8 mouse cellular contexts compared by ENCODE assay signal in the genomic region with DNA sequence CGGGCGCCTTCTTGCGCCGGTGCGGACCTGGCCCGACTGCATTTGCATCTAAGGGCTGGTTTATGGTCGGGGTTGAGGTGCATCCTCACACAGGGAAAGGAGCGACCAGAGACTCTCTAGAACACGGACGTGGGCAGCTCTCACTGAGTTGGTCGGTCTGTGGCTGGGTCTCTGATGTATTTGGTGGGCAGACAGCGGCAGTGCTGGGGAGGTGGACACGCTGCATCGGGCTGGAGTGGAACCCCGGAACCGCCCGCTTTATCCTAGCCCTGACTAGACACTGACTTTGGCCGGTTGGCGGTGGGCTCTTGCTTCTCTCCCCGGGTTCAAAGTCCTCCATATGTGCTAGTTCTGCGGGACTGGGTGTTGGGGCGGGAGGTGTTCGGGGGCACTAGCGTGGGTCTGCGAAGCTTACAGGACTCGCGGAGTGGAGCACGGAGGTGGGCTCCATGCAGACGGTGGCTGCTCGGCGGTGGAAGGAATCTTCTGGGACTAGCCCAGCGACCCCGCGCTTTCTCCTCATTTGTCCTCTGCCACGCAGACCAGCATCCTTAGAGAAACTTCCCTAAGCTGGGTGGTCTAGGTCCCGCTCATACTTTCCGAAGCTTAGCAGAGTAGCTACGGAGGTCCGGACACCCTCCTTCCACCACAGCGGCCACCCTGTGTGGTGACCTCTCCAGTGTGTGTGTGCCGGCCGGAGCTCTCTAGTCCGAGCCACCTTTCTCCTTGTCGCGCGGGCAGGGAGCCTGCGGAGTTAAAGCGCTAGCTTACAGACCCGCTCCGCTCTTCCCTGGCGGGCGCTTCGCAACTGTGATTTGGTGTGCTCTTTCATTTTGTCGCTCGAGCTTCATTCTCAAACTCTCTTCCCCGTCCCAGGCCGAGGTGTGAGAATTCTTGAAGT. TPM values are rescaled to one million over a fixed set of nuclear protein-coding genes. Genes with fewer than 3 reads are reported as not detected.
DNase-seq lines count a peak whose midpoint lies in the region; ATAC-seq and TF ChIP-seq lines count a peak whose summit lies in the region.

No protein-coding gene starts in this region.

- 1% methylated on average over 57 of the region's 57 CpGs for WGBS in cerebellum, adult 2 months
- under 1% methylated on average over 53 of the region's 57 CpGs for WGBS in hindbrain, embryonic 12.5 days
- WGBS in liver, adult 2 months = 2% methylated on average over 57 of the region's 57 CpGs
- WGBS in midbrain, embryonic 14.5 days = under 1% methylated on average over 57 of the region's 57 CpGs
- WGBS in stomach, embryonic 15.5 days = under 1% methylated on average over 57 of the region's 57 CpGs

- H3K27me3 ChIP-seq in cerebellum, adult 2 months (ENCODE audit: control insufficient read depth, insufficient read depth, low read length) = peaks cover 5% of the 10 kb centered on the region; the same call in 1 of the 2 replicates
- 0 out of 2 replicates have a peak, but pooled peaks cover 3% of the 10 kb centered on the region for H3K27me3 ChIP-seq in hindbrain, embryonic 12.5 days
- peaks cover 12% of the 10 kb centered on the region; the same call in 1 of the 2 replicates for H3K27me3 ChIP-seq in liver, adult 2 months (ENCODE audit: control insufficient read depth, insufficient read depth, low read length)
- H3K27me3 ChIP-seq in midbrain, embryonic 14.5 days (ENCODE audit: control insufficient read depth, insufficient read depth, low read length) = no peaks in the 10 kb centered on the region
- H3K27me3 ChIP-seq in stomach, embryonic 15.5 days (replicated peaks) = 0 out of 2 replicates have a peak, but pooled peaks cover 5% of the 10 kb centered on the region

- no peaks in the 10 kb centered on the region for H3K9me3 ChIP-seq in hindbrain, embryonic 12.5 days (replicated peaks)
- no peaks in the 10 kb centered on the region for H3K9me3 ChIP-seq in midbrain, embryonic 14.5 days (ENCODE audit: control insufficient read depth, low read length)
- H3K9me3 ChIP-seq in stomach, embryonic 15.5 days = no peaks in the 10 kb centered on the region

- H3K4me3 ChIP-seq in cerebellum, adult 2 months (replicated peaks; ENCODE audit: insufficient read depth, low read depth, low read length) = peak overlapping the region; percentile 52
- H3K4me3 ChIP-seq in embryonic fibroblast, embryonic 13.5 days (ENCODE audit: insufficient read depth, low read length) = peak overlapping the region; percentile 60
- peak overlapping the region; percentile 73 for H3K4me3 ChIP-seq in hindbrain, embryonic 12.5 days
- peak overlapping the region; percentile 19; the same call in 1 of the 2 replicates for H3K4me3 ChIP-seq in liver, adult 2 months (ENCODE audit: insufficient read depth, low read depth, low read length)
- H3K4me3 ChIP-seq in midbrain, embryonic 14.5 days (replicated peaks; ENCODE audit: low read depth, low read length) = peak overlapping the region; percentile 50
- H3K4me3 ChIP-seq in stomach, embryonic 15.5 days (replicated peaks) = peak overlapping the region; percentile 68

- H3K4me1 ChIP-seq in cerebellum, adult 2 months (ENCODE audit: control insufficient read depth, insufficient read depth, low read length) = peaks cover 4% of the 10 kb centered on the region; the same call in 1 of the 2 replicates
- no peaks in the 10 kb centered on the region for H3K4me1 ChIP-seq in embryonic fibroblast, embryonic 13.5 days (ENCODE audit: control insufficient read depth, insufficient read depth, low read length)
- H3K4me1 ChIP-seq in hindbrain, embryonic 12.5 days = peaks cover 18% of the 10 kb centered on the region
- peaks cover 2% of the 10 kb centered on the region; the same call in 1 of the 2 replicates for H3K4me1 ChIP-seq in liver, adult 2 months (ENCODE audit: control insufficient read depth, insufficient read depth, low read length)
- H3K4me1 ChIP-seq in midbrain, embryonic 14.5 days (ENCODE audit: control insufficient read depth, insufficient read depth, low read length) = 0 out of 2 replicates have a peak, but pooled peaks cover 6% of the 10 kb centered on the region
- H3K4me1 ChIP-seq in stomach, embryonic 15.5 days = peaks cover 18% of the 10 kb centered on the region; the same call in 1 of the 2 replicates

- H3K27ac ChIP-seq in cerebellum, adult 2 months (ENCODE audit: insufficient read depth, low read length) = no peak overlapping the region
- H3K27ac ChIP-seq in embryonic fibroblast, embryonic 13.5 days (ENCODE audit: insufficient read depth, low read length) = no peak overlapping the region
- H3K27ac ChIP-seq in hindbrain, embryonic 12.5 days = peak overlapping the region; percentile 60
- no peak overlapping the region for H3K27ac ChIP-seq in liver, adult 2 months (replicated peaks; ENCODE audit: insufficient read depth, low read depth, low read length)
- no peak overlapping the region for H3K27ac ChIP-seq in midbrain, embryonic 14.5 days (replicated peaks; ENCODE audit: low read depth, low read length)
- H3K27ac ChIP-seq in stomach, embryonic 15.5 days = no peak overlapping the region

- peak overlapping the region; percentile 90 for H3K4me2 ChIP-seq in hindbrain, embryonic 12.5 days (replicated peaks)
- peak overlapping the region; percentile 97 for H3K4me2 ChIP-seq in midbrain, embryonic 14.5 days (ENCODE audit: low read length)
- H3K4me2 ChIP-seq in stomach, embryonic 15.5 days = peak overlapping the region; percentile 97

- H3K36me3 ChIP-seq in hindbrain, embryonic 12.5 days = no peaks in the 10 kb centered on the region
- no peaks in the 10 kb centered on the region for H3K36me3 ChIP-seq in liver, adult 2 months (ENCODE audit: control insufficient read depth, insufficient read depth, low read length)
- H3K36me3 ChIP-seq in midbrain, embryonic 14.5 days (ENCODE audit: control insufficient read depth, insufficient read depth, low read length) = no peaks in the 10 kb centered on the region
- H3K36me3 ChIP-seq in stomach, embryonic 15.5 days = no peaks in the 10 kb centered on the region

- H3K79me2 ChIP-seq in liver, adult 2 months (ENCODE audit: control insufficient read depth, insufficient read depth, low read length) = no peaks in the 10 kb centered on the region

- peak; percentile 48 for ATAC-seq in activated CD4-positive, CD25-positive, alpha-beta regulatory T cell, adult 4 months
- ATAC-seq in hindbrain, embryonic 12.5 days (ENCODE audit: low FRiP score) = peak; percentile 42
- ATAC-seq in midbrain, embryonic 14.5 days (ENCODE audit: low FRiP score, low TSS enrichment) = peak; percentile 28
- ATAC-seq in stomach, embryonic 15.5 days (ENCODE audit: insufficient read depth, low FRiP score, low read depth) = peak; percentile 19; the same call in 1 of the 2 replicates

- DNase-seq in cerebellum, adult 2 months = peak; percentile 19 to 37
- DNase-seq in cerebellum, adult 11 months = no peak
- no peak for DNase-seq in liver, adult 2 months (ENCODE audit: extremely low read depth, low read depth, low spot score)
- peak; percentile 75 for DNase-seq in midbrain, embryonic 14.5 days

- TF ChIP-seq POLR2A in cerebellum, adult 2 months (IDR thresholded peaks at IDR 0.05; ENCODE audit: borderline replicate concordance, insufficient read depth, low read length) = no peak
- no peak for TF ChIP-seq POLR2A in embryonic fibroblast, embryonic 13.5 days (IDR thresholded peaks at IDR 0.05; ENCODE audit: low read depth, low read length)
- TF ChIP-seq POLR2A in liver, adult 2 months (IDR thresholded peaks at IDR 0.05; ENCODE audit: extremely low read depth, insufficient read depth, low read length) = no peak

- H3K9ac ChIP-seq in hindbrain, embryonic 12.5 days = peak overlapping the region; percentile 69
- H3K9ac ChIP-seq in liver, adult 2 months (ENCODE audit: low read depth, low read length) = no peak overlapping the region
- H3K9ac ChIP-seq in midbrain, embryonic 14.5 days (replicated peaks; ENCODE audit: low read length) = peak overlapping the region; percentile 45
- H3K9ac ChIP-seq in stomach, embryonic 15.5 days = peak overlapping the region; percentile 39; the same call in 1 of the 2 replicates

- TF ChIP-seq CTCF in cerebellum, adult 2 months (IDR thresholded peaks at IDR 0.05; ENCODE audit: borderline replicate concordance, insufficient read depth, low read depth, low read length) = no peak
- no peak for TF ChIP-seq CTCF in embryonic fibroblast, embryonic 13.5 days (IDR thresholded peaks at IDR 0.05; ENCODE audit: borderline replicate concordance, insufficient read depth, low read length)
- TF ChIP-seq CTCF in liver, adult 2 months (IDR thresholded peaks at IDR 0.05; ENCODE audit: low read depth, low read length) = no peak

RNA-seq across cellular contexts. Expression of a gene that starts 1.0 kb away (rescaled TPM):
- polyA plus RNA-seq in cerebellum, adult 2 months (2012; rRNA removed) = 7.0 and 8.2 TPM in 2 replicates
- under 1 TPM; 0.25 to 0.74 TPM for polyA plus RNA-seq in activated CD4-positive, CD25-positive, alpha-beta regulatory T cell, adult 4 months (2017; shearing (Covaris generic))
- polyA plus RNA-seq in embryonic fibroblast, embryonic 13.5 days (2011; ENCODE audit: insufficient read length, low read depth, missing spikeins) = 32.2 and 43.0 TPM in 2 replicates
- polyA plus RNA-seq in hindbrain, embryonic 12.5 days (2016; fragmentation: Nextera tagmentation; extraction: Ambion mirVana) = 9.2 and 11.3 TPM in 2 replicates
- 0.46 TPM in 1 of 2 replicates, not detected in the other for total RNA-seq in liver, adult 2 months (2014; rRNA removed)
- polyA plus RNA-seq in liver, adult 2 months (2012; rRNA removed) = not detected in 2 replicates
- polyA plus RNA-seq in midbrain, embryonic 14.5 days (2014; fragmentation: Nextera tagmentation; extraction: Ambion mirVana) = 5.2 and 6.0 TPM in 2 replicates
- 3.9 and 4.1 TPM in 2 replicates for polyA plus RNA-seq in stomach, embryonic 15.5 days (2015; fragmentation: Nextera tagmentation; extraction: Ambion mirVana)

Comparison
In these comparisons a context has a peak if more than half of its experiments do, and no peak if none do; other contexts are left out.
1. DNase-seq: peak in cerebellum, adult 2 months (2 of 2) and midbrain, embryonic 14.5 days (single experiment); none in cerebellum, adult 11 months (single experiment) and liver, adult 2 months (single experiment).
2. H3K4me3 ChIP-seq: peak in every context shown above with its lines; median percentile 73 in hindbrain, embryonic 12.5 days; 68 in stomach, embryonic 15.5 days; 60 in embryonic fibroblast, embryonic 13.5 days; 52 in cerebellum, adult 2 months; 50 in midbrain, embryonic 14.5 days; 19 in liver, adult 2 months.
3. Peak in every context shown above with its lines, with median percentiles within 50 percentile points of each other: ATAC-seq and H3K4me2 ChIP-seq.